Mouse (Mus musculus) olfactory bulb, adult 2 months (tissue): Measurements from ENCODE around the gene Rprd2. TPM values are rescaled to one million over a fixed set of nuclear protein-coding genes. Genes with fewer than 3 reads are reported as not detected.
A peak's percentile ranks its signal among the peaks of the same experiment; 100 is the strongest.
"Not testable (repeated sequence)": the region's sequence is repeated elsewhere in the genome, so short reads cannot be mapped to it uniquely, and the experiment has no call there.

Experiments
- H3K27ac ChIP-seq: fragments of 200-500 bp; 2 replicates; pipeline ENCODE4 v1.5.1; 2012; ENCODE audit warnings: low read depth, low read length; ENCODE audit not compliant: insufficient read depth
- H3K4me1 ChIP-seq: fragments of 200-500 bp; 2 replicates; pipeline ENCODE4 v1.6.1; 2012; ENCODE audit warnings: low read length; ENCODE audit not compliant: control insufficient read depth, insufficient read depth
- H3K4me3 ChIP-seq: fragments of 200-500 bp; 2 replicates; pipeline ENCODE4 v1.5.1; 2012; ENCODE audit warnings: mild to moderate bottlenecking, low read depth, low read length, moderate library complexity; ENCODE audit not compliant: insufficient read depth
- CTCF ChIP-seq: fragments of 200-500 bp; IDR thresholded peaks from 2 replicates; pipeline ENCODE4 v1.5.1; 2012; ENCODE audit warnings: low read depth, mild to moderate bottlenecking, low read length, moderate library complexity; ENCODE audit not compliant: insufficient read depth
- POLR2A ChIP-seq: fragments of 200-500 bp; IDR thresholded peaks from 2 replicates; pipeline ENCODE4 v1.6.1; 2012; ENCODE audit warnings: mild to moderate bottlenecking, low read depth, low read length, moderate library complexity; ENCODE audit not compliant: insufficient read depth
- WGBS: fragments of 180-500 bp; shearing (Covaris S2); methylation state at CpG from one replicate; pipeline ENCODE4 v1.1.7; 2018; 5-methylcytosine and 5-hydroxymethylcytosine counted together
- polyA plus RNA-seq: library from polyadenylated mRNA; stranded (reverse); fragments of >200 nt; gene quantifications from 2 replicates; pipeline ENCODE4 v1.2.4, GENCODE M21; 2012; ENCODE audit warnings: low replicate concordance; ENCODE audit not compliant: missing spikeins, insufficient read depth, insufficient read length

Rprd2 gene
- polyA plus RNA-seq, 1 experiment, result not detected

DNA sequence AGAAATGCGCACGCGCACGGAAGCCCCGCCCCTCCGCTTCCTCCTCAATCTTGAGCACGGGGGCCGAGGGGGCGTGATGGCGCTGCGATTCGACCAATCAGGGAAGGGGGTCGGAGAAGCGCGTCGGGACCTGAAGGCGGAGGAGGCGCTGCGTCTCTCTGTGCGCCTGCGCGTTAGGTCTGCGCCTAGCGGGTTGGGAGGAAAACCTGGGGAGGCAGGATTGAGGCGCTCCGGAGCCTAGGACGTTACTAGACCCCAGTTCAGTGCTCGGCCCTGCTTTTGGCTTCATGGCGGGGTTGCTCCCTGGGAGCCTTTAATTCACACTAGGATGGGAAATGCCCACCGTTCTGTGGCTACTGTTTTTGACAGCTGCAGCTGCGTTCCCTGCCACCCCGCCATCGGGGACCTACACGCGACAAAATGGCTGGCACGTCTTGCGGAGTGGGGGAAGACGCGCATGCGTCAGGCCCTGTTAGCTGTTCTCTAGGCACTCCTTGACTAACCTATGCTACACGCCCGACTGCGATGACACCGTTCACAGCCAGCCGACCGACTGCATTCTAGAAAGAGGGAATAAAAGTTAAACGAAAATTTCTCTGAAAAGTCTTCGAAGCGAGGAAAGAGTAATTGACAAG is 805 bp upstream of the Rprd2 start:
- H3K4me3 ChIP-seq, result peak overlapping the region; percentile 72
- no peak for TF ChIP-seq CTCF
- TF ChIP-seq POLR2A, result peak; percentile 91
- peak overlapping the region; percentile 98 for H3K27ac ChIP-seq
- no peaks in the 10 kb centered on the region for H3K4me1 ChIP-seq
- under 1% methylated on average over 49 of the region's 49 CpGs for WGBS

DNA sequence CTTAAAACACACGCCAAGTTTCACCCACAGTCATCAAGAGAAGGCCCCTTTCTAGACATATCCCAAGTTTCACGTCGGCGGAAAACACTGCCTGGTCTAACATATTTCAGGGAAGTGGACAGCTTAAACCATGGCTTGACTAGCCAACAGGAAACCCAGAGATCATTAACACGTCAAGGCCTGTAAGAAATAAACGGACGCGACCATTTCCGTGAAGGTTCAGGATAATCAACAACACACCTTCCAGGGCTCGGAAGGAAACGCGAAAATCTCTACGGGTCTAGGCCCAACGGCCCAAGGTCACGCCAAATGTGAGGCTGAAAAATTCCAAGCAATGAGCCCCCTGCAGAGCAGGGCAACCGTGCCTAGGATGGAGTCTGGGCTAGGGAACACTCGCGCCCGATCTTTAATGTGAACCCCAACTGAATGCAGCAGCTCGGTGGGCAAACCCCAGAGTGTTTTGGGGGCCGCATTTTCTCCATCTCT is 594 bp downstream of the Rprd2 start:
- no peaks in the 10 kb centered on the region for H3K4me1 ChIP-seq
- peak overlapping the region; percentile 94 for H3K27ac ChIP-seq
- peak overlapping the region; percentile 97 for H3K4me3 ChIP-seq
- under 1% methylated on average over 21 of the region's 21 CpGs for WGBS
- TF ChIP-seq CTCF, result no peak; the same call in 1 of the 2 replicates
- TF ChIP-seq POLR2A, result no peak

DNA sequence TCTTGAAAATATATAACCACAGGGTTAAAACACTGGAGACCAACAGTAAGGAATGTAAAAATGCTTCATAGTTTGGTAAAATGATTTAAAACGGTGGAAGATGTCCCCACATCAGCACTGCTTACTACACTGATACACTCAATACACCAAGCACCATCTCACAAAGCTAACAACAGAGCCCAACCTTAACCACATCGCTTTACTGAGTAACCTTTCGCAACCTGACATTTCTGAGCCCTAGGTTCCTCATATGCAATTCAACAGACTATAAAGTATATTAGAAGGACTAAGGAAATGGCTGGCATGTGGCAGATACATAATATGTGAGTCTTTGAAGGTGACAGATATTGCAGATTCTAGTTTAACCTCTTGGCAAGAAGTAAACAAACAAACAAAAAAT is 2.0 kb downstream of the Rprd2 start:
- Histone ChIP-seq H3K4me3 (no peak overlapping the region), H3K27ac (no peak overlapping the region), H3K4me1 (no peaks in the 10 kb centered on the region)
- TF ChIP-seq CTCF, result no peak
- no peak for TF ChIP-seq POLR2A
- WGBS, result 62% methylated on average over 3 of the region's 3 CpGs

DNA sequence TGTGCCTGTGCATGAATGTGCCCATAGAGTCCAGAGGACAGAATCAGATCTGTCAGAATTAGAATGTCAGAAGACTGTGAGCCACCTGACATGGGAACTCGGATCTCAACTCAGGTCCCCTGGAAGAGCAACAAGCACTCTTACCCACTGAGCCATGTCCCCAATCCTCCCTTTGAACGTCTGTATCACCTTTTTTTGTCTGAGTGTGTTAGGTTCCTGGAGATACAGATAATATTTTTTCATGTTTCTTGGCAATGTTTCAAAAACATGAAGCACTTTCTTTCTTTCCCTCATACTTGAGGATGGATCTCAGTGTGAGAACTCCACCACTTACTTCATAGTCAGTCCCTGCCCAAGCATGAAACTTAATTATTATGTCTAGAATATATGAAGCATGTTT is 10.3 kb downstream of the Rprd2 start:
- WGBS, result 64% methylated on average over 2 of the region's 2 CpGs
- Histone ChIP-seq H3K4me1 (peaks cover 2% of the 10 kb centered on the region; the same call in 1 of the 2 replicates), H3K4me3 (no peak overlapping the region), H3K27ac (no peak overlapping the region)
- no peak for TF ChIP-seq POLR2A
- no peak for TF ChIP-seq CTCF

DNA sequence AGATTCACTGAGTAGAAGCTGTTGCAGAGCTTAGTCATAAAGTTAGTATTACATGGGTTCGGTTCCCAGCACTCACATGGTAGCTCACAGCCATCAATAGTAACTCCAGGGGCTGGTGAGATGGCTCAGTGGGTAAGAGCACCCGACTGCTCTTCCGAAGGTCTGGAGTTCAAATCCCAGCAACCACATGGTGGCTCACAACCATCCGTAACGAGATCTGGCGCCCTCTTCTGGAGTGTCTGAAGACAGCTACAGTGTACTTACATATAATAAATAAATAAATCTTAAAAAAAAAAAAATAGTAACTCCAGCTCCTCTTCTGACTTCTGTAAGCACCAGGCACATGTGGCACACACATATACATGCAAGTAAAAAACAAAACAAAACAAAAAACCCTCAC is 11.0 kb downstream of the Rprd2 start:
- not testable (repeated sequence) for H3K4me3 ChIP-seq, H3K27ac ChIP-seq, H3K4me1 ChIP-seq
- 84% methylated on average over 6 of the region's 6 CpGs for WGBS

DNA sequence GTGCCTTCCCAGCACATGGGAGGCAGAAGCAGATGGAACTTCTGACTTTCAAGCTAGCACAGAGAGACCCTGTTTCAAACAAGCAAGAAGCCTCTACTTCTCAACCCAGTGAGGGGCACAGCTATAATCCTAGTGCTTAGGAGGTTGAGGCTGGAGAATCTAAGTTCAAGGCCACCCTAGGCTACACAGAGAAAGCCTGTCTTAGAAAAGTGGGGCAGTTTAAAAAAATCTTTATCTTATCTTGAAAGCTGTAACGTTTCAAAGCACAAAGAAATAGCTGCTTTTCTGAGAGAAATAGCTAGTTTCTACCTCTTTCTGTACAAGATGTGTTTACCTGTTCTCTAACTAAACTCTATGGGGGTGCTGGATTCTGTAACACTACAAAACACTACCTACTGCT is 12.0 kb downstream of the Rprd2 start:
- 68% methylated on average over 1 of the region's 1 CpGs for WGBS
- no peak for TF ChIP-seq CTCF
- TF ChIP-seq POLR2A, result no peak
- Histone ChIP-seq H3K4me3 (no peak overlapping the region), H3K4me1 (peaks cover 2% of the 10 kb centered on the region; the same call in 1 of the 2 replicates), H3K27ac (no peak overlapping the region)

DNA sequence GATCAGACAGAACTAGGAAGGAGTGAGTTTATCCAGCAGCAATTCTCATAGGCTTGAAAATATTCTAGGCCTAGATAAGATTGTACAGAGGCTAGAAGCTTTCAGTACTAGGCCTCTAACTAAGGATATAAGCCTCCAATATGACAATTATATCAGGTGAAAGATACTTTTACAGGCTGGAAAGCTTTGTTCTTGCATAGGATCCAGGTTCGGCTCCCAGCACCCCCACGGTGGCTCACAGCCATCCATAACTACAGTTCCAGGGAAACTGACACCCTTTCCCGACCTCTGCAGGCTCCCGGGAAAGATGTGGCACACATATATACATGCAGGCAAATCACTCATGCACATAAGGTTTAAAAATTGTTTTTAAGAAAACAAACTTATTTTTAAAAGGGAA is 14.8 kb downstream of the Rprd2 start:
- no peak overlapping the region for H3K27ac ChIP-seq
- no peak overlapping the region for H3K4me3 ChIP-seq
- H3K4me1 ChIP-seq, result no peaks in the 10 kb centered on the region; the same call in 1 of the 2 replicates
- no peak for TF ChIP-seq POLR2A
- no peak for TF ChIP-seq CTCF
- whole genome bisulfite sequencing, result 94% methylated on average over 4 of the region's 4 CpGs

DNA sequence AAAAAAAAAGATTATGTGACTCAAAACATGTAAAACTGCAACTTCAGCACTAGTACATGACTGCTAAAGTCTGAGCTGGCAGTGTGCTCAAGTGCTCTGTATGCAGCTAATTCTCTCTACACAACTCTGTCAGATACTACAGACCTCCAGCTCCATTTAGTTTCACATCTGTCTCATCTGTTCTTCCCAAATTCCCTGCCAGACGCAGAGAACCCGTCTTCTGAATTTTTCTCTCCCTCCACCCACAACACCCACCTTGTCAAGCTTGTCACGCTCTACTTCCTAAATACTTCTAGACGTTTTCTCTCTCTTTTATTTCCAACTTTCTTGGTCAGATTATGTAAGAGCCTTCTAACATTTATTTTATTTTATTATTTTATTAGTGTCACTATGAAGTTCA is 19.9 kb downstream of the Rprd2 start:
- Histone ChIP-seq H3K4me1 (peaks cover 2% of the 10 kb centered on the region), H3K27ac (no peak overlapping the region), H3K4me3 (no peak overlapping the region)
- no peak for TF ChIP-seq CTCF
- no peak for TF ChIP-seq POLR2A
- WGBS, result 56% methylated on average over 4 of the region's 4 CpGs

DNA sequence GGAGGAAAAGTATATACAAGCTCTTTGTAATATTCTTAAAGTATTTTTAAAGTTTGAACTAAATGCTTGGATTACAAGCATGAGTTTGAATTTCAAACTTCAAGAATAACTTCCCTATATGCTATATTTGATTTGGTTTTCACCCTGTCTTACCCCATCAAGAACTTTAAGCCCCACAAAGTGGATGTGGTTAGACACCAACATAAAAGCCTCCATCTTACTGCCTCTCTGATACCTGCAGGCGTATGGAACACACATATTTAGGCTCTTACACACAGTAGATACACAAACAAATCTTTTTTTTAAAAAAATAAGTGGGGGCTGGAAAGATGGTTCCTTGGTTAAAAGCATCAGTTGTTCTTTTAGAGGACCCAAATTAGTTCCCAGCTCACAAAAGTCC is 24.4 kb downstream of the Rprd2 start:
- Histone ChIP-seq H3K27ac (no peak overlapping the region), H3K4me1 (peaks cover 4% of the 10 kb centered on the region), H3K4me3 (no peak overlapping the region)
- TF ChIP-seq POLR2A, result no peak
- no peak for TF ChIP-seq CTCF
- WGBS, result 92% methylated on average over 1 of the region's 1 CpGs

DNA sequence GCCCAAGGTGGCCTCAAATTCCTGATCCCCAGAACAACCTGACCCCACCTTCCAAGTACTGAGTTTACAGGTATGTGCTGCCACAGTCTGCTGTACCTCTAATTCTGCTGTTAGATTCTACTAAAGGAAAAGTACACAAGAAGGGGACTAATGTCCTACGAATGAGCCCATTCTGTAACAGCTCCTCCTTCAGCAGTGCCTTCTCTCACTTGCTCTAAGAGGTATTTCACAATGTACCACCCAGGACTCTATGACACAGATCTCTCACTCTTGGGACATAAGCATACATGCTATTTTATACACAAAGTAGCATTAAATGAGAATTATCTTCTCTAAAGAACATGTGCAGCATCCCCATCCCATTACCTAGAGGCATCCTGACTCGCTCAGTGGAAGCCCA is 25.0 kb downstream of the Rprd2 start:
- no peak for TF ChIP-seq CTCF
- no peak for TF ChIP-seq POLR2A
- 89% methylated on average over 2 of the region's 2 CpGs for WGBS

More for the DNA sequence above, 25.0 kb downstream of the Rprd2 start:
- H3K4me3 ChIP-seq, result no peak overlapping the region
- no peak overlapping the region for H3K27ac ChIP-seq
- peaks cover 4% of the 10 kb centered on the region for H3K4me1 ChIP-seq
